Mouse (Mus musculus): ENCODE data around the gene Gm49368.
"Not testable (repeated sequence)": the region's sequence is repeated elsewhere in the genome, so short reads cannot be mapped to it uniquely, and the experiment has no call there.

Gene Gm49368

GRCm38 (mm10) chr7:128062456-128062855 is at the start of gene Gm49368, which contains the start of gene Itgam:
TSS of gene Gm49368 (plus strand) at chr7:128062683.
TSS of gene Itgam (plus strand) at chr7:128062640.
- DNase-seq = no peak

GRCm38 (mm10) chr7:128013116-128013515 is 49.4 kb upstream of the Gm49368 start:
- DNase-seq = no peak

- DNase-seq = not testable (repeated sequence)
These were observed 46.3 kb upstream of the Gm49368 start for GRCm38 (mm10) chr7:128016134-128016533.

- no peak for DNase-seq
These were observed 45.8 kb upstream of the Gm49368 start for GRCm38 (mm10) chr7:128016650-128017049.

- no peak for DNase-seq
These were observed 44.2 kb upstream of the Gm49368 start for GRCm38 (mm10) chr7:128018275-128018674.

- no peak for DNase-seq
These were observed 43.3 kb upstream of the Gm49368 start for GRCm38 (mm10) chr7:128019187-128019586.

GRCm38 (mm10) chr7:128022974-128023373 is 39.5 kb upstream of the Gm49368 start:
- no peak for DNase-seq

GRCm38 (mm10) chr7:128023565-128023964 is 38.9 kb upstream of the Gm49368 start:
- no peak for DNase-seq

- DNase-seq = no peak
These were observed 38.1 kb upstream of the Gm49368 start for GRCm38 (mm10) chr7:128024364-128024763.

- no peak for DNase-seq
These were observed 37.6 kb upstream of the Gm49368 start for GRCm38 (mm10) chr7:128024932-128025331.

- DNase-seq = no peak
These were observed 37.1 kb upstream of the Gm49368 start for GRCm38 (mm10) chr7:128025381-128025780.

GRCm38 (mm10) chr7:128031403-128031976 is 31.0 kb upstream of the Gm49368 start:
- DNase-seq = no peak

GRCm38 (mm10) chr7:128032290-128032988 is 30.0 kb upstream of the Gm49368 start:
- no peak for DNase-seq

GRCm38 (mm10) chr7:128032989-128033293 is 29.5 kb upstream of the Gm49368 start:
- no peak for DNase-seq

- DNase-seq = no peak
These were observed 28.9 kb upstream of the Gm49368 start for GRCm38 (mm10) chr7:128033616-128034015.

GRCm38 (mm10) chr7:128042161-128042820 is 20.2 kb upstream of the Gm49368 start:
- DNase-seq = not testable (repeated sequence)

- no peak for DNase-seq
These were observed 18.2 kb upstream of the Gm49368 start for GRCm38 (mm10) chr7:128044142-128044785.

GRCm38 (mm10) chr7:128045640-128046039 is 16.8 kb upstream of the Gm49368 start:
- no peak for DNase-seq

- no peak for DNase-seq
These were observed 13.7 kb upstream of the Gm49368 start for GRCm38 (mm10) chr7:128048819-128049218.

- DNase-seq = no peak
These were observed 13.2 kb upstream of the Gm49368 start for GRCm38 (mm10) chr7:128049254-128049653.

- DNase-seq = no peak
These were observed 11.7 kb upstream of the Gm49368 start for GRCm38 (mm10) chr7:128050739-128051138.

- DNase-seq = no peak
These were observed 9.4 kb upstream of the Gm49368 start for GRCm38 (mm10) chr7:128053061-128053460.

- no peak for DNase-seq
These were observed 5.5 kb upstream of the Gm49368 start for GRCm38 (mm10) chr7:128056917-128057444.
